Mouse (Mus musculus) c-Kit-positive CD71-negative TER-119-negative erythroid progenitor cells, embryonic 14.5 days (primary cell): ENCODE data around the gene Macf1.
"Not testable (repeated sequence)": the region's sequence is repeated elsewhere in the genome, so short reads cannot be mapped to it uniquely, and the experiment has no call there.

Source experiments
- DNase-seq: peaks from one replicate; pipeline ENCODE4 v3.0.0-alpha.2; 2013; ENCODE audit warnings: low read depth

Macf1 gene

DNA sequence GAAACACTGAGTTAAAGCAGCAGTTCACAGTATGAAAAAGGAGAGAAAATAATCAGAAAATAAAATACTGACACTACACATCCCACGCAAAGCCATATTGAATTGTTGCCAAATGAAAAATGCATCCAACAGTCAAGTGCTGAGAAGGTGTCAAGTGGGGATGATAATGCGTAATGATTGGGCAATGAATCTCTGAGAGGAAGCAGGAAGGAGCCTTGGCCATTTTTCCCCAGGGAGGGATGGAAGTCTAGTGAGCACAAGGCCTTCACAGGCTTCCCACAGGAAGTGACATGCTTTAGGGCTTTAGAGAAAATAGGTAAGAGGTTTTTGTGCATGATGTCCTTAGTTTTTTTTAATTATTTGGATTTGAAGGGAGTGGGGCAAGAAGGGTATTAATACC lies 237.9 kb downstream of the Macf1 start:
- DNase-seq = not testable (repeated sequence)

DNA sequence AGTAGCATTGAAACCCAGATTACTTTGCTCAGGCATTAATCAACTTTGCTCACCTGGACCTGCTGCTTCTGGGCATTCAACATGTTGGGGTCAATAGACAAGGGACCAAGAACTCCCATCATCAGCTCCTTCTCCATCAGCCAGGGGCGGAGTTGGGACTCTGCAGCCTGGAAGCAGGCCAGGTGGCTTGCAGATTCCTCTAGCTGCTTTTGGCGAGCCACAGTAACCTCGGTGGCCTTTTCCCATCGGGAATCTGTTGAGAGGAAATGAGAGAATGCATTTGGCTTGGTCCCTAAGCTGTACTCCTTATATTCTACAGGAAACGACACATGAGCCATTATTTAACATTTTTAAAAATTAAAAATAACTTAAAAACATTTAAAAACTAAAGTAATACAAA lies 245.7 kb downstream of the Macf1 start:
- no peak for DNase-seq

- DNase-seq = no peak
Measured at GRCm38 (mm10) chr4:123433171-123433570, 251.0 kb downstream of the Macf1 start.

DNA sequence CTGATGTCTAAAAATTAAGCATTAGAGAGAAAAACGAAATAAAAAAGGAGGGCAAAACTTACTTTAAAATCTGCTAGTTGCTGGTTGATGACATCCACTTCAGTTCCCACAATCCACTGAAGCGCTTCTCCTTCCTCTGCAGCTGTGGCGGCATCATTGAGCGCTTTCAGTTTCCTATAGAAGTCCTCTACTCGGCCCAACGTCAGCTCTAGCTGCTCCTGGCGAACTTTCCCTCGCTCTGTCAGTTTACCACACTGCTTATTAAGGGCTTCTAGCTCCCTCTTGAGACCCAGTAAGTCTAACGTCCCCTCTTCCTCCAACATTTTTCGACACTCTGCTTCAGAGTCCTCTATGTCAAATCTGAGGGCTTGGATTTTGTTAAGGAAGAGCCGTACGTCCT lies 252.2 kb downstream of the Macf1 start:
- DNase-seq = no peak

- DNase-seq = no peak
Measured at GRCm38 (mm10) chr4:123427900-123428684, 256.1 kb downstream of the Macf1 start.

GRCm38 (mm10) chr4:123427271-123427899 lies 256.8 kb downstream of the Macf1 start:
- no peak for DNase-seq

DNA sequence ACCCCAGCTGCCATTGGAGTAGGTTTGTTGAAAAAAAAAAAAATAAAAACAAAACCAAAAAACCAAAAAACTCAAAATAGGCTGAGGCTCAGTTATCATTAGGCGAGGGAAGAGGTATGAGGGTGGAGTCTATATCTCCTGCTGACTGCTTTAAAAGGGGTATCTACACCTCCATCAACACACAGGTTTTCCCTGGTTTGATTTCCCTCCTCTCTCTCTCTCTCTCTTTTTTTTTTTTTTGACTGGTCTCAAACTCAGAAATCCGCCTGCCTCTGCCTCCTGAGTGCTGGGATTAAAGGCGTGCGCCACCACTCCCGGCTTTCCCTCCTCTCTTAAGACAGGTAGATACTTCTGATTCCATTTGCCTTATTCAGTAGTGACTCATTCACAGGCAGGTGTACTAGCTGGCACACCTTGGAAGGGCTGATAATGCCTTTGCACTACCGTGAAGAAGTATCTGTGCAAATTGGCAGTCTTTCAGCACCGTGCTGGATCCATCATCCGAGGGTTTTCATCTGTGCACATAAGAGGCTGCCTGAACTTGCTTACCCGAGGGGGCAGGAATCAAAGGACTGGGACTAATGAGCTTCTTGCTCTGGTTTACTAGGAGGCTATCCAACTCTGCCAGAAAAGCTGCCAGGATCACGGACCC lies 257.6 kb downstream of the Macf1 start:
- DNase-seq = no peak

- no peak for DNase-seq
Measured at GRCm38 (mm10) chr4:123425672-123426272, 258.4 kb downstream of the Macf1 start.

DNA sequence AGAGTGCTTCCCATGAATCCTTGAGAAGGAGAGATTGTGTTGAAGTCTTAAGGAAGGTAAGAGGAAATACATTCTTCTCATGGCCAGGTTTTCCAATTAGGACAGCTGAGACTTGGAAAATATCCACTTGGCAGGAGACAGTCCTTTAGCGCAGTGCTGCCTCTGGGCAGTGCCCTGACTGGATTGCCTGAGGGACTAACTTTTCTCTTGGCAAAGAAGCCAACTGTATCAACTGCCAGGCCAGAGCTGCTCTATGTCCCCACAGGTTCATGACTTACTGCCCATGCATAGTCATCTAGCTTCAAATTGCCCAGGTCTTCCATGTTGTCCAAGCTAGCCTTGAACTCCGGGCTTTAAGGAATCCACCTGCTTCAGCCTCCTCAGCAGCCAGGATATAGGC lies 260.1 kb downstream of the Macf1 start:
- no peak for DNase-seq

- DNase-seq = no peak
Measured at GRCm38 (mm10) chr4:123422828-123423227, 261.3 kb downstream of the Macf1 start.

- no peak for DNase-seq
Measured at GRCm38 (mm10) chr4:123418032-123418431, 266.1 kb downstream of the Macf1 start.

GRCm38 (mm10) chr4:123417478-123417877 lies 266.7 kb downstream of the Macf1 start:
- no peak for DNase-seq

- no peak for DNase-seq
Measured at GRCm38 (mm10) chr4:123416829-123417228, 267.3 kb downstream of the Macf1 start.

DNA sequence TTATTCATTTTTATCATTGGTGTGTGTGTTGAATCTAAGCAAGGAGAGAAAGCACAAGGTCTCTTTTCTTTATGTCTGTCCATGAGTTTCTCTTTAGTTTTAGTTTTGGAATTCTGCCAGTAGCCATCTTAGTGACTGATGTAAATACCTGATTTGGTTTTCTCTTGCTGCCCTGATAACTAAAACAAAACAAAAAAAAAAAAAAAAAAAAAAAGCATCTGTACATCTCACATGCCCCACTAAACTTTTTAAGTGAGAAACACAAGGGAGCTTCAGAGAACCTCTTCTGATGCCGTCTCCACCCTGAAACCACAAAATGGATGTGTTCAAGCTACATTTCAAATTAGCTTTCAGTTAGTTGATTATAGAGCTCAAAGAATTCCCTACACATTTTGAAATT lies 268.6 kb downstream of the Macf1 start:
- DNase-seq = no peak

DNA sequence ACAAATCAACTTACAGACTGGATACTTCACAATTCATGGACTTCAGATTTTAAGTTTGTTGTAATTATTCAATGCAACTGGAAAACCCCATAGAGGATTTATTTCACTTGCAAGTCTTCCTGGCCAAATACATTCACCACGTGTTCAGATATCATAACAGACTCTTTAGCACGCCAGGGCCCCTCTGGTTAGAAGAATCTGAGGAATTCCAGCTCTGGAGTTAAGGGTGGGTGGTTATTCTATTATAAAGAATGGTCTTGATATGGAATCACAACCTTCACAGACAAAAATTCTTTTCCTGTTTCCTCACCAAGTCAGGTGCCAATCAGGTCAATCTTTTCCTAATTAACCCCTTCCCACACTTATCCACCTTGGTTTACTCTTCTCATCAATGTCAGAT lies 270.3 kb downstream of the Macf1 start:
- DNase-seq = no peak

GRCm38 (mm10) chr4:123412981-123413380 lies 271.2 kb downstream of the Macf1 start:
- DNase-seq = no peak

GRCm38 (mm10) chr4:123412528-123412878 lies 271.7 kb downstream of the Macf1 start:
- DNase-seq = no peak

GRCm38 (mm10) chr4:123411732-123412527 lies 272.2 kb downstream of the Macf1 start:
- DNase-seq = peak; percentile 78

GRCm38 (mm10) chr4:123411006-123411731 lies 273.0 kb downstream of the Macf1 start:
- no peak for DNase-seq

DNA sequence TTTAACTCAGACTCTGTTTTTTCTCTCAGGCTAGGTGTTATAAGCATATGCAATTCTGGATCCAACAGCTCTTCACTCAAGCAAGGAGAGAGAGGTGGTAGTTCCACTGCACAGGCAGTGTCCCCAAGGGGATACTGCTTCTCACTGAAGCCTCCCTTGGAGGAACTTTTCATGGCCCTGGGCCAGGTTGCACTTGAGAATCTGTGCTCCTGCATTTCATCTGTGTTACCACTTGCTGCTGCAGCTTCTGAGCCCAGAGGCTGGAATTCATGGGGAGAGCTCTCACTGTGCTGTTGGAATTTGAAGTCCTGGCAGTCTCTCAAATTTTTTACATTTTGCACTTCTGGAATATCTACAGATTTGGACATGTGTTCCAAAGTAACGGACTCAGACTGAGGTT lies 274.4 kb downstream of the Macf1 start:
- no peak for DNase-seq

GRCm38 (mm10) chr4:123409034-123409692 lies 275.0 kb downstream of the Macf1 start:
- no peak for DNase-seq
